Mouse (Mus musculus) central nervous system, embryonic 14 days (tissue): Measurements from ENCODE around the gene Pcid2. TPM values are rescaled to one million over a fixed set of nuclear protein-coding genes. Genes with fewer than 3 reads are reported as not detected.

Experiments
- polyA plus RNA-seq: library from polyadenylated mRNA; depleted of rRNA; stranded (reverse); fragments of >200 nt; gene quantifications from 2 replicates; pipeline ENCODE4 v1.2.3, GENCODE M21; 2012; rRNA removed

Gene Pcid2
- polyA plus RNA-seq = 33.8 and 36.5 TPM in 2 replicates

GRCm38 (mm10) chr8:13105087-13105881, at the start of gene Pcid2, which contains the start of gene Cul4a:
TSS of gene Pcid2 (minus strand) at chr8:13105459.
TSS of gene Cul4a (plus strand) at chr8:13105621.

GRCm38 (mm10) chr8:13060441-13061150, 44.7 kb downstream of the Pcid2 start, which contains the start of gene Proz:
TSS of gene Proz (plus strand) at chr8:13060914.

GRCm38 (mm10) chr8:13037015-13037414, 68.2 kb downstream of the Pcid2 start, which contains the start of gene F10:
TSS of gene F10 (plus strand) at chr8:13037308.

Other genes with a start within 250 kb of the Pcid2 start
- 141 TPM in 2 replicates for gene Mcf2l, start 231.7 kb downstream of the Pcid2 start, polyA plus RNA-seq
- 0.26 and 0.39 TPM in 2 replicates for gene F7, start 79.4 kb downstream of the Pcid2 start, polyA plus RNA-seq
- 0.50 and 0.54 TPM in 2 replicates for gene F10, start 68.2 kb downstream of the Pcid2 start, polyA plus RNA-seq
- gene Proz, start 44.5 kb downstream of the Pcid2 start, polyA plus RNA-seq = 0.18 and 0.20 TPM in 2 replicates
- 58.1 and 63.6 TPM in 2 replicates for gene Cul4a, start 162 bp upstream of the Pcid2 start, polyA plus RNA-seq
- 238 and 256 TPM in 2 replicates for gene Lamp1, start 53.7 kb upstream of the Pcid2 start, polyA plus RNA-seq
- 13.3 and 16.8 TPM in 2 replicates for gene Grtp1, start 95.2 kb upstream of the Pcid2 start, polyA plus RNA-seq
- 0.14 and 0.79 TPM in 2 replicates for gene Adprhl1, start 148.7 kb upstream of the Pcid2 start, polyA plus RNA-seq
- gene Dcun1d2, start 182.7 kb upstream of the Pcid2 start, polyA plus RNA-seq = 38.2 and 44.7 TPM in 2 replicates
- 35.8 and 37.3 TPM in 2 replicates for gene Tmco3, start 182.7 kb upstream of the Pcid2 start, polyA plus RNA-seq
- gene Tfdp1, start 233.3 kb upstream of the Pcid2 start, polyA plus RNA-seq = 168 and 188 TPM in 2 replicates